Mouse (Mus musculus) myocyte (in vitro differentiated cells): ENCODE results near the gene Gm44790.

Experiments used
- E2F4 ChIP-seq: IDR thresholded peaks from one replicate; pipeline ENCODE4 v1.6.1; 2011; ENCODE audit warnings: mild to moderate bottlenecking, control low read depth, moderate library complexity; ENCODE audit not compliant: insufficient read depth
- MYOD1 ChIP-seq, 3 experiments: IDR thresholded peaks; one replicate each; pipeline ENCODE4 v1.6.1; 2011; ENCODE audit warnings: control low read depth in 2 of 3, low read depth in 2 of 3, mild to moderate bottlenecking in 2 of 3, moderate library complexity in 1 of 3; ENCODE audit not compliant: insufficient read length in 2 of 3, control insufficient read depth in 1 of 3
- POLR2A ChIP-seq: IDR thresholded peaks from one replicate; pipeline ENCODE4 v1.6.1; 2011; ENCODE audit warnings: low read depth, mild to moderate bottlenecking, control low read depth, moderate library complexity; ENCODE audit not compliant: insufficient read length
- POLR2AphosphoS2 ChIP-seq: IDR thresholded peaks from one replicate; pipeline ENCODE4 v1.6.1; 2011; ENCODE audit warnings: low read depth, control low read depth; ENCODE audit not compliant: insufficient read length
- REST ChIP-seq: IDR thresholded peaks from one replicate; pipeline ENCODE4 v1.6.1; 2011; ENCODE audit warnings: mild to moderate bottlenecking, control low read depth, moderate library complexity; ENCODE audit not compliant: insufficient read depth, insufficient read length

- TF ChIP-seq POLR2A, result no peak
- TF ChIP-seq MYOD1 (IDR thresholded peaks at IDR 0.05; ENCODE audit: control insufficient read depth in 1 of 3, insufficient read length in 2 of 3, low read depth in 2 of 3), result no peak
- no peak for TF ChIP-seq REST
- no peak for TF ChIP-seq E2F4
- no peak for TF ChIP-seq POLR2AphosphoS2
Measured at GRCm38 (mm10) chr6:86485943-86486640, 59.6 kb downstream of the Gm44790 start.
